Mouse (Mus musculus) cortical plate, adult 2 months (tissue): Measurements from ENCODE around the gene Olfr1312.

Source experiments
- CTCF ChIP-seq: fragments of 200-500 bp; IDR thresholded peaks from 2 replicates; pipeline ENCODE4 v1.5.1; 2011; ENCODE audit warnings: mild to moderate bottlenecking, control low read depth, low read length; ENCODE audit not compliant: insufficient read depth; ENCODE audit errors: extremely low read depth
- POLR2A ChIP-seq: fragments of 200-500 bp; IDR thresholded peaks from 2 replicates; pipeline ENCODE4 v1.6.1; 2011; ENCODE audit warnings: mild to moderate bottlenecking, low read length, control low read depth; ENCODE audit not compliant: insufficient read depth; ENCODE audit errors: extremely low read depth

- TF ChIP-seq CTCF, result no peak
- TF ChIP-seq POLR2A, result no peak
These were observed 27.7 kb upstream of the Olfr1312 start, which contains the start of gene Olfr1313 for GRCm38 (mm10) chr2:112077743-112078142.
